Mouse (Mus musculus) cerebellum, adult 9-11 months (tissue): ENCODE results near the gene Dysf.
"Not testable (repeated sequence)": the region's sequence is repeated elsewhere in the genome, so short reads cannot be mapped to it uniquely, and the experiment has no call there.

Experiments used
- DNase-seq: peaks from one replicate; pipeline ENCODE4 v3.0.0; 2022

Gene Dysf

GRCm38 (mm10) chr6:84008363-84009171, at the start of gene Dysf:
TSS of gene Dysf (plus strand) at chr6:84008590.
- no peak for DNase-seq

GRCm38 (mm10) chr6:83987642-83988041, 20.7 kb upstream of the Dysf start:
- DNase-seq: no peak

- DNase-seq: no peak
Measured at GRCm38 (mm10) chr6:84002716-84003115, 5.7 kb upstream of the Dysf start.

GRCm38 (mm10) chr6:84004295-84004694, 4.1 kb upstream of the Dysf start:
- DNase-seq: no peak

GRCm38 (mm10) chr6:84009172-84009872, 932 bp downstream of the Dysf start:
- DNase-seq: no peak

- DNase-seq: no peak
Measured at GRCm38 (mm10) chr6:84009915-84010302, 1.5 kb downstream of the Dysf start.

- DNase-seq: no peak
Measured at GRCm38 (mm10) chr6:84010303-84011225, 2.2 kb downstream of the Dysf start.

- not testable (repeated sequence) for DNase-seq
Measured at GRCm38 (mm10) chr6:84014961-84015683, 6.7 kb downstream of the Dysf start.

- DNase-seq: no peak
Measured at GRCm38 (mm10) chr6:84016851-84017250, 8.5 kb downstream of the Dysf start.

- DNase-seq: no peak
Measured at GRCm38 (mm10) chr6:84017392-84017791, 9.0 kb downstream of the Dysf start.

- no peak for DNase-seq
Measured at GRCm38 (mm10) chr6:84018906-84019550, 10.6 kb downstream of the Dysf start.

GRCm38 (mm10) chr6:84020002-84020401, 11.6 kb downstream of the Dysf start:
- no peak for DNase-seq

- no peak for DNase-seq
Measured at GRCm38 (mm10) chr6:84021990-84022389, 13.6 kb downstream of the Dysf start.

GRCm38 (mm10) chr6:84025636-84026035, 17.2 kb downstream of the Dysf start:
- DNase-seq: no peak

GRCm38 (mm10) chr6:84028791-84029190, 20.4 kb downstream of the Dysf start:
- DNase-seq: no peak

GRCm38 (mm10) chr6:84029775-84030174, 21.4 kb downstream of the Dysf start:
- no peak for DNase-seq

- not testable (repeated sequence) for DNase-seq
Measured at GRCm38 (mm10) chr6:84032516-84032915, 24.1 kb downstream of the Dysf start.

- DNase-seq: no peak
Measured at GRCm38 (mm10) chr6:84043251-84043940, 35.0 kb downstream of the Dysf start.

GRCm38 (mm10) chr6:84044679-84045078, 36.3 kb downstream of the Dysf start:
- DNase-seq: no peak

- DNase-seq: no peak
Measured at GRCm38 (mm10) chr6:84048856-84049255, 40.5 kb downstream of the Dysf start.

GRCm38 (mm10) chr6:84050238-84050637, 41.8 kb downstream of the Dysf start:
- no peak for DNase-seq
